Mouse (Mus musculus): ENCODE measurements at regions not wholly inside any gene's neighbourhood (a gene's known extent, or its start where the extent isn't known, plus 50 kb on each side); places are given as distances from the start of the nearest gene placed in this dataset.

GRCm38 (mm10) chr5:47693478-47693877 lies 289.5 kb upstream of the Slit2 start:
- no peaks in the 10 kb centered on the region for H3K27me3 ChIP-seq (replicated peaks; ENCODE audit: control insufficient read depth, insufficient read depth, low read length)
- H3K4me2 ChIP-seq = no peak overlapping the region
- H3K36me3 ChIP-seq (ENCODE audit: control insufficient read depth, insufficient read depth, low read length) = no peaks in the 10 kb centered on the region
- H3K9ac ChIP-seq (ENCODE audit: low read depth, low read length) = no peak overlapping the region
- no peak overlapping the region for H3K27ac ChIP-seq (ENCODE audit: low read depth, low read length)
- ATAC-seq (replicated peaks; ENCODE audit: low FRiP score) (no peak), DNase-seq (ENCODE audit: low spot score) (no peak)
- WGBS = 66% methylated on average over 6 of the region's 6 CpGs
- no peak overlapping the region for H3K4me3 ChIP-seq (ENCODE audit: low read depth, low read length)
- H3K9me3 ChIP-seq (ENCODE audit: control insufficient read depth, low read length) = no peaks in the 10 kb centered on the region
- H3K4me1 ChIP-seq (replicated peaks; ENCODE audit: control insufficient read depth, insufficient read depth, low read length) = no peaks in the 10 kb centered on the region

- H3K4me1 ChIP-seq (replicated peaks; ENCODE audit: control insufficient read depth, insufficient read depth, low read length) = no peaks in the 10 kb centered on the region
- H3K27ac ChIP-seq (ENCODE audit: low read depth, low read length) = no peak overlapping the region
- H3K9me3 ChIP-seq (ENCODE audit: control insufficient read depth, low read length) = no peaks in the 10 kb centered on the region
- no peak overlapping the region for H3K9ac ChIP-seq (ENCODE audit: low read depth, low read length)
- ATAC-seq (replicated peaks; ENCODE audit: low FRiP score) (no peak; the same call in 1 of the 2 replicates), DNase-seq (ENCODE audit: low spot score) (no peak)
- no peaks in the 10 kb centered on the region for H3K27me3 ChIP-seq (replicated peaks; ENCODE audit: control insufficient read depth, insufficient read depth, low read length)
- H3K4me3 ChIP-seq (ENCODE audit: low read depth, low read length) = no peak overlapping the region
- 79% methylated on average over 3 of the region's 3 CpGs for WGBS
- no peak overlapping the region for H3K4me2 ChIP-seq
- no peaks in the 10 kb centered on the region for H3K36me3 ChIP-seq (ENCODE audit: control insufficient read depth, insufficient read depth, low read length)
These were observed 289.0 kb upstream of the Slit2 start for GRCm38 (mm10) chr5:47693921-47694320.

GRCm38 (mm10) chr5:47694630-47695029 lies 288.3 kb upstream of the Slit2 start:
- ATAC-seq (replicated peaks; ENCODE audit: low FRiP score) = no peak
- Histone ChIP-seq H3K27ac (ENCODE audit: low read depth, low read length) (no peak overlapping the region), H3K9ac (ENCODE audit: low read depth, low read length) (no peak overlapping the region), H3K36me3 (ENCODE audit: control insufficient read depth, insufficient read depth, low read length) (no peaks in the 10 kb centered on the region), H3K4me2 (no peak overlapping the region), H3K4me1 (replicated peaks; ENCODE audit: control insufficient read depth, insufficient read depth, low read length) (no peaks in the 10 kb centered on the region), H3K27me3 (replicated peaks; ENCODE audit: control insufficient read depth, insufficient read depth, low read length) (no peaks in the 10 kb centered on the region), H3K9me3 (ENCODE audit: control insufficient read depth, low read length) (no peaks in the 10 kb centered on the region), H3K4me3 (ENCODE audit: low read depth, low read length) (no peak overlapping the region)
- DNase-seq (ENCODE audit: low spot score) = no peak
- WGBS = 67% methylated on average over 3 of the region's 3 CpGs

GRCm38 (mm10) chr5:47711553-47711952 lies 271.4 kb upstream of the Slit2 start:
- Histone ChIP-seq H3K27ac (ENCODE audit: low read depth, low read length) (no peak overlapping the region), H3K4me2 (no peak overlapping the region), H3K4me3 (ENCODE audit: low read depth, low read length) (no peak overlapping the region), H3K36me3 (ENCODE audit: control insufficient read depth, insufficient read depth, low read length) (no peaks in the 10 kb centered on the region), H3K9me3 (ENCODE audit: control insufficient read depth, low read length) (no peaks in the 10 kb centered on the region), H3K4me1 (replicated peaks; ENCODE audit: control insufficient read depth, insufficient read depth, low read length) (no peaks in the 10 kb centered on the region), H3K9ac (ENCODE audit: low read depth, low read length) (no peak overlapping the region), H3K27me3 (replicated peaks; ENCODE audit: control insufficient read depth, insufficient read depth, low read length) (no peaks in the 10 kb centered on the region)
- DNase-seq (ENCODE audit: low spot score) (no peak), ATAC-seq (replicated peaks; ENCODE audit: low FRiP score) (no peak)

- no peak overlapping the region for H3K4me2 ChIP-seq
- H3K27ac ChIP-seq (ENCODE audit: low read depth, low read length) = no peak overlapping the region
- H3K4me3 ChIP-seq (ENCODE audit: low read depth, low read length) = no peak overlapping the region
- 77% methylated on average over 5 of the region's 5 CpGs for WGBS
- ATAC-seq (replicated peaks; ENCODE audit: low FRiP score) (no peak), DNase-seq (ENCODE audit: low spot score) (no peak)
- H3K27me3 ChIP-seq (replicated peaks; ENCODE audit: control insufficient read depth, insufficient read depth, low read length) = no peaks in the 10 kb centered on the region
- no peaks in the 10 kb centered on the region for H3K4me1 ChIP-seq (replicated peaks; ENCODE audit: control insufficient read depth, insufficient read depth, low read length)
- no peak overlapping the region for H3K9ac ChIP-seq (ENCODE audit: low read depth, low read length)
- no peaks in the 10 kb centered on the region for H3K9me3 ChIP-seq (ENCODE audit: control insufficient read depth, low read length)
- no peaks in the 10 kb centered on the region for H3K36me3 ChIP-seq (ENCODE audit: control insufficient read depth, insufficient read depth, low read length)
These were observed 268.6 kb upstream of the Slit2 start for GRCm38 (mm10) chr5:47714333-47714732.

- Histone ChIP-seq H3K9me3 (ENCODE audit: control insufficient read depth, low read length) (no peaks in the 10 kb centered on the region), H3K9ac (ENCODE audit: low read depth, low read length) (no peak overlapping the region), H3K4me3 (ENCODE audit: low read depth, low read length) (no peak overlapping the region), H3K4me1 (replicated peaks; ENCODE audit: control insufficient read depth, insufficient read depth, low read length) (no peaks in the 10 kb centered on the region), H3K4me2 (no peak overlapping the region), H3K27ac (ENCODE audit: low read depth, low read length) (no peak overlapping the region), H3K27me3 (replicated peaks; ENCODE audit: control insufficient read depth, insufficient read depth, low read length) (no peaks in the 10 kb centered on the region), H3K36me3 (ENCODE audit: control insufficient read depth, insufficient read depth, low read length) (no peaks in the 10 kb centered on the region)
- 72% methylated on average over 2 of the region's 2 CpGs for WGBS
- DNase-seq (ENCODE audit: low spot score) (no peak), ATAC-seq (replicated peaks; ENCODE audit: low FRiP score) (no peak)
These were observed 258.0 kb upstream of the Slit2 start for GRCm38 (mm10) chr5:47724911-47725310.

GRCm38 (mm10) chr5:47742727-47743126 lies 240.2 kb upstream of the Slit2 start:
- WGBS = 85% methylated on average over 2 of the region's 2 CpGs
- Histone ChIP-seq H3K9ac (ENCODE audit: low read depth, low read length) (no peak overlapping the region), H3K27ac (ENCODE audit: low read depth, low read length) (no peak overlapping the region), H3K4me1 (replicated peaks; ENCODE audit: control insufficient read depth, insufficient read depth, low read length) (no peaks in the 10 kb centered on the region), H3K27me3 (replicated peaks; ENCODE audit: control insufficient read depth, insufficient read depth, low read length) (no peaks in the 10 kb centered on the region), H3K4me3 (ENCODE audit: low read depth, low read length) (no peak overlapping the region), H3K36me3 (ENCODE audit: control insufficient read depth, insufficient read depth, low read length) (no peaks in the 10 kb centered on the region), H3K9me3 (ENCODE audit: control insufficient read depth, low read length) (no peaks in the 10 kb centered on the region), H3K4me2 (no peak overlapping the region)
- no peak for ATAC-seq (replicated peaks; ENCODE audit: low FRiP score)
- DNase-seq (ENCODE audit: low spot score) = no peak

- DNase-seq (ENCODE audit: low spot score) (no peak), ATAC-seq (replicated peaks; ENCODE audit: low FRiP score) (no peak)
- Histone ChIP-seq H3K27me3 (replicated peaks; ENCODE audit: control insufficient read depth, insufficient read depth, low read length) (no peaks in the 10 kb centered on the region), H3K9ac (ENCODE audit: low read depth, low read length) (no peak overlapping the region), H3K4me2 (no peak overlapping the region), H3K36me3 (ENCODE audit: control insufficient read depth, insufficient read depth, low read length) (no peaks in the 10 kb centered on the region), H3K4me1 (replicated peaks; ENCODE audit: control insufficient read depth, insufficient read depth, low read length) (no peaks in the 10 kb centered on the region), H3K27ac (ENCODE audit: low read depth, low read length) (no peak overlapping the region), H3K9me3 (ENCODE audit: control insufficient read depth, low read length) (no peaks in the 10 kb centered on the region), H3K4me3 (ENCODE audit: low read depth, low read length) (no peak overlapping the region)
- 81% methylated on average over 2 of the region's 2 CpGs for WGBS
These were observed 237.8 kb upstream of the Slit2 start for GRCm38 (mm10) chr5:47745177-47745576.

GRCm38 (mm10) chr5:47751907-47752306 lies 231.0 kb upstream of the Slit2 start:
- Histone ChIP-seq H3K4me2 (no peak overlapping the region), H3K27ac (ENCODE audit: low read depth, low read length) (no peak overlapping the region), H3K4me3 (ENCODE audit: low read depth, low read length) (no peak overlapping the region), H3K9ac (ENCODE audit: low read depth, low read length) (no peak overlapping the region), H3K36me3 (ENCODE audit: control insufficient read depth, insufficient read depth, low read length) (no peaks in the 10 kb centered on the region), H3K9me3 (ENCODE audit: control insufficient read depth, low read length) (no peaks in the 10 kb centered on the region), H3K4me1 (replicated peaks; ENCODE audit: control insufficient read depth, insufficient read depth, low read length) (no peaks in the 10 kb centered on the region), H3K27me3 (replicated peaks; ENCODE audit: control insufficient read depth, insufficient read depth, low read length) (no peaks in the 10 kb centered on the region)
- DNase-seq (ENCODE audit: low spot score) = no peak
- WGBS = 68% methylated on average over 2 of the region's 2 CpGs
- ATAC-seq (replicated peaks; ENCODE audit: low FRiP score) = no peak
